Mouse (Mus musculus): Measurements from ENCODE around the gene Trim62.
A peak's percentile ranks its signal among the peaks of the same experiment; 100 is the strongest.

Gene Trim62

GRCm38 (mm10) chr4:128908586-128909377 lies 25.4 kb downstream of the Trim62 start:
- no peak for DNase-seq (ENCODE audit: low read depth in 1 of 2, low spot score in 2 of 2)

GRCm38 (mm10) chr4:128909378-128909831 lies 26.0 kb downstream of the Trim62 start:
- DNase-seq (ENCODE audit: low read depth in 1 of 2, low spot score in 2 of 2), result no peak

GRCm38 (mm10) chr4:128910276-128911063 lies 27.1 kb downstream of the Trim62 start:
- DNase-seq (ENCODE audit: low read depth in 1 of 2, low spot score in 2 of 2), result no peak

- no peak for DNase-seq (ENCODE audit: low read depth in 1 of 2, low spot score in 2 of 2)
These were observed 28.7 kb downstream of the Trim62 start for GRCm38 (mm10) chr4:128912085-128912484.

- no peak for DNase-seq (ENCODE audit: low read depth in 1 of 2, low spot score in 2 of 2)
These were observed 30.4 kb downstream of the Trim62 start for GRCm38 (mm10) chr4:128913794-128914193.

- no peak for DNase-seq (ENCODE audit: low read depth in 1 of 2, low spot score in 2 of 2)
These were observed 33.7 kb downstream of the Trim62 start for GRCm38 (mm10) chr4:128917119-128917518.

GRCm38 (mm10) chr4:128917756-128918155 lies 34.4 kb downstream of the Trim62 start:
- DNase-seq (ENCODE audit: low read depth in 1 of 2, low spot score in 2 of 2), result no peak

- DNase-seq (ENCODE audit: low read depth in 1 of 2, low spot score in 2 of 2), result no peak
These were observed 34.8 kb downstream of the Trim62 start for GRCm38 (mm10) chr4:128918187-128918586.

- no peak for DNase-seq (ENCODE audit: low read depth in 1 of 2, low spot score in 2 of 2)
These were observed 35.7 kb downstream of the Trim62 start for GRCm38 (mm10) chr4:128919106-128919505.

GRCm38 (mm10) chr4:128923603-128924002 lies 40.2 kb downstream of the Trim62 start:
- DNase-seq (ENCODE audit: low read depth in 1 of 2, low spot score in 2 of 2), result no peak

GRCm38 (mm10) chr4:128924841-128925606 lies 41.6 kb downstream of the Trim62 start:
- DNase-seq (ENCODE audit: low read depth in 1 of 2, low spot score in 2 of 2), result peak; percentile 28 to 60

- DNase-seq (ENCODE audit: low read depth in 1 of 2, low spot score in 2 of 2), result no peak
These were observed 49.4 kb downstream of the Trim62 start for GRCm38 (mm10) chr4:128932783-128933182.

- no peak for DNase-seq (ENCODE audit: low read depth in 1 of 2, low spot score in 2 of 2)
These were observed 52.2 kb downstream of the Trim62 start for GRCm38 (mm10) chr4:128935595-128935994.

- no peak for DNase-seq (ENCODE audit: low read depth in 1 of 2, low spot score in 2 of 2)
These were observed 59.0 kb downstream of the Trim62 start for GRCm38 (mm10) chr4:128942346-128942745.

- DNase-seq (ENCODE audit: low read depth in 1 of 2, low spot score in 2 of 2), result no peak
These were observed 63.4 kb downstream of the Trim62 start for GRCm38 (mm10) chr4:128946736-128947135.

GRCm38 (mm10) chr4:128947326-128947933 lies 64.0 kb downstream of the Trim62 start:
- DNase-seq (ENCODE audit: low read depth in 1 of 2, low spot score in 2 of 2), result no peak

- DNase-seq (ENCODE audit: low read depth in 1 of 2, low spot score in 2 of 2), result no peak
These were observed 64.8 kb downstream of the Trim62 start for GRCm38 (mm10) chr4:128948137-128948674.

GRCm38 (mm10) chr4:128949470-128950005 lies 66.2 kb downstream of the Trim62 start:
- DNase-seq (ENCODE audit: low read depth in 1 of 2, low spot score in 2 of 2), result no peak

- DNase-seq (ENCODE audit: low read depth in 1 of 2, low spot score in 2 of 2), result no peak
These were observed 67.1 kb downstream of the Trim62 start for GRCm38 (mm10) chr4:128950461-128950860.

GRCm38 (mm10) chr4:128953851-128954250 lies 70.5 kb downstream of the Trim62 start:
- no peak for DNase-seq (ENCODE audit: low read depth in 1 of 2, low spot score in 2 of 2)
